Mouse (Mus musculus): ENCODE results near the gene Tmem136. TPM values are rescaled to one million over a fixed set of nuclear protein-coding genes. Genes with fewer than 3 reads are reported as not detected.

Gene Tmem136
- total RNA-seq, 2 experiments from 2014 or later = 6.5 to 8.6 TPM

DNA sequence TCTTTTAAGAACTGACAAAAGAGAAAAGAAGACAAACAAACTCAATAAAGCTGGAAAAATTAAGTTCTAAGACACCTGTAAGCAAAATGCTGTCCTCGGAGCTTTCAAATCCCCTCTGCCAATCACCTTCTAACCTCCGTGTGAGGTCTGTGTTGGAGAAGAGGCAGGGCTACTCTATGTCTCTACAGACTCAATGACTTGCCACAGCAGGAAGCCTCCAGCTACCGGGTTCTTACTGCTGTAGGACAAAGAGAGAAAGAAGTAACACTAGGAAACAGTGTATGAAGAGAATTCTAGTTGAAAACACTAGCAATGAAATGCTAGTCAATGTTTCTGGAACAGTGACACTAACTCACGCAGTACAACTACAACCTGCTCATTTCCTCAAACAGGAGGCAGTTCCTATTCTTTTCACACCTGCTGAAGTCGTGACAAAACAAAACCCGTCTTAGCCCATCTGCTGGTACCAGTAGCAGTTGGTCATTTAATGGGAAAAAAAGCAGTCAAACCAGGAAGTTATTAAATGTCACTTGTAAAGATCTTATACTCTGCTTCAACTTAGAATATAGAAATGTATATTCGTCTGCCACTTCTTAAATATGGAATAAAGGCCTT lies 32.8 kb downstream of the Tmem136 start:
- DNase-seq (ENCODE audit: low spot score in 2 of 2) = no peak

DNA sequence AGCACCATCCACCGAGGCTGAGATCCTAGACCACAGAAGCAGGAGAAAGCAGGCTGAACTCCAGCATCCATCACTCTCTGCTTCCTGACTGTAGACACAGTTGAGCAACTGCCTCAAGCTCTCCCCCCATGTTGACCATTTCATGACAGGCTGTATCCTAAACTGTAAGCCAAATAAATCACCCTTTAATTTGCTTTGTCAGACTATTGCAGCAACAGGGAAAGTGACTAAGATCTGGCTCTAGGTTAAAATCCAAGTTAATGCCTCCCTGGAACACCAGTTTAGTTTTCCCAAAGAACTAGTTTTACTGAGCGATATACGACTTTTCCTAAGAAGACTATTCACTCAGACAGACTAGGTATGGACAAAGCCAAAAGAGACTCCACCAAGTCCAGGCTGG lies 37.7 kb downstream of the Tmem136 start:
- DNase-seq (ENCODE audit: low spot score in 2 of 2) = no peak

DNA sequence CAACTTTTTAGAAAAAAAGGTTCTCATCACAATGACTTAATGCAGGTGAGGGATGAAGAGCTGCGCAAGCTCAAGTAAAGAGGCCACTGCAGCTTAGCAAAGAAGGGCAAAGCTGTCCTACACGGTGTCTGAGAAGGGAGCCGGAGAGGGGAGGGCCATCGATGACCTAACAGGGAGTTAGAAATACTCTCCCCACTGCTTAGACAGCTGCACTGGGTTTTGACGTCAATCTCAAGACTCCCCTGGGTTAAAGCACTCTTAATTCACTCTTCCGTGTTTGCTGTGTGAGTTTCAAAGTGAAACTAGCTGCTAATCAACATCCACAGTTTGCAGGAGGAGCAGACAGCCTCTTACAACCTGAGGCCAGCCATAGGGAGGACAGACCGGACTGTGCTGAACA lies 40.2 kb downstream of the Tmem136 start:
- DNase-seq (ENCODE audit: low spot score in 2 of 2) = no peak

DNA sequence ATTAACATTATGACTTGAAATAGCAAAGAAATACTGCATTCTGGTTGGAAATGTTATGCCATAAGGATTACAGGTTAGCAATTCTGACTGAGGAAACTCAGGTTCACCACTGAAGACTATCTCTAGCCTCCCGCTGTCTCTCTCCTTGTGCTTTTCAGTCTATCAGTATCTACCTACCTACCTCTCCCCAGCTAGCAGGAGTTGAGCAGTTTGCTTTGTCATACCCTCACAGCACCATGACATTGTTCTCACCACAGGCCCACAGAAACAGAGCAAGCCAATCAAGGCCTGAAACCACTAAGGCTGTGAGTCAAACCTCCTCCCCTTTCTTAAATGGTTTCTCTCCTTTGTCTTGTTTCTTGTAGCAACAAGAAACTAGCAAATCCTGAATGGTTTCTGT lies 41.8 kb downstream of the Tmem136 start:
- no peak for DNase-seq (ENCODE audit: low spot score in 2 of 2)

DNA sequence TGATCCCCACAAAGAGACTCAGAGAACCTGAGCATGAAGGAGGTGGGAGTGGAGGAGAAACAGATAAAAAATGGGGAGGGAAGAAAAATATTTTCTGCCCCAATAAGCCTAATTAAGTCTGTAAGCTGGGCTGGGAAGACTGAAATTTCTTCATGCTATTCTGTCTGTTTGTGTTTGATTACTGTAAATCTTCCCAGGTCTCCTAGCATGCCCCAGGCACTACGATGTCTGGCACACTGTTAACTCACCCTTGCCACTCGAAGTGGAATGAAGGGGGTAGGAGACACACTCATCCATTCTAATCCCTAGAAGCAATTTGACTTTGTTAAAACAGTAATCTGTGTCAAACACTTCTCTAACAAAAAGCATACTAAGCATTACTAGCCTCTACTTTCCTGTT lies 44.6 kb downstream of the Tmem136 start:
- no peak for DNase-seq (ENCODE audit: low spot score in 2 of 2)

DNA sequence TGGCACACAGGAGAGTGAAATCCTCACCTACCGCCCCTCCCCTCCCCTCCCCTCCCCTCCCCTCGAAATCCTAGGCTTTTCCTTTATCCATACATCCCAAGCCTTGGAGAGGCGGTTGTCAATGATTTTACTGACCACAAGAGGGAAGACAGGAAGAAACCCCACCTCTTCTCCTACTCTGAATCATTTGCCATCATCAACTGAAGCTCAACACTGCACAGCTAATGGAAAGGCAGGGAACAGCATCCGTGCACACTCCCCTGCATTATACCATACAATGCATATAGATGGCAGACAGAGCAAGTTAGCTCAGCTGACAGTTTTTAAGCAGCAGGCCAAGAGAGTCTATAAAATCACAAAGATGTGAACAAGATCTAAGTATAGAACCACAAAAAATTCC lies 45.2 kb downstream of the Tmem136 start:
- DNase-seq (ENCODE audit: low spot score in 2 of 2) = no peak

DNA sequence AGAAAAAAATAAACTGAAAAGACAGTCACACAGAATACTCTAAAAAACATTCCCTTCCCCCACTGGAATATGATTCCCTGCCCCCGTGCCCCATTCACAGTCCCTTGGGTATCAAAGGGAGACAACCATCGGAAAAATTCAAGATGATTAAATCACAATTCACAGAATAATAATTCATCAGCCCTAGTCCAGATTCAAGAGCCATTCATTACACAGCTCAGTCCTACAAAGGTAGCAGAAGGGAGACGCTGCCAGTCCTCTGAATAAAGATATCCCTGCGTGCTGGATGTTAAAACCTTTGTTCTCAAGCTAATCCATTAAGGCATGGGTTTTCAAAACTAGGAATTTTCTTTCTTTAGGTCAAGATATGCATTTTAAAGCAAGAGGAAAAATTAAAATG lies 45.8 kb downstream of the Tmem136 start:
- DNase-seq (ENCODE audit: low spot score in 2 of 2) = no peak

DNA sequence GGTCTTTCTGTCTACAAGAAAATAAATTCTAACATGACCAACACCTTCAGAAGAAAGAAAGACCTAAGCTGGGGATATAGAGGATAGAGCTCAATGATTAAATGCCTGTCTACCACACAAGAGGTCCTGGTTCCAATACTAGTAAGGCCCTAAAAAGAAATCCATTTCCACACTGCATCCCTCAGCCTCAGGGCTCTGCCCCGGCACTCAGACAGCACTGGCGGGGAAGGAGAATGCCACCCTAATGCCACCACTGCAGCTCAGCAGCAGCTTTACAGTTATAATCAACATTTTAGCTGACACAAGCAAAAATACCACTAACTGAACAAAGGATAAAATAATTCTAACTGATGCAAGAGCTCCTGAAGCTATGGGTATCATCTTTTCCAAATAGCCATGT lies 46.2 kb downstream of the Tmem136 start:
- no peak for DNase-seq (ENCODE audit: low spot score in 2 of 2)

DNA sequence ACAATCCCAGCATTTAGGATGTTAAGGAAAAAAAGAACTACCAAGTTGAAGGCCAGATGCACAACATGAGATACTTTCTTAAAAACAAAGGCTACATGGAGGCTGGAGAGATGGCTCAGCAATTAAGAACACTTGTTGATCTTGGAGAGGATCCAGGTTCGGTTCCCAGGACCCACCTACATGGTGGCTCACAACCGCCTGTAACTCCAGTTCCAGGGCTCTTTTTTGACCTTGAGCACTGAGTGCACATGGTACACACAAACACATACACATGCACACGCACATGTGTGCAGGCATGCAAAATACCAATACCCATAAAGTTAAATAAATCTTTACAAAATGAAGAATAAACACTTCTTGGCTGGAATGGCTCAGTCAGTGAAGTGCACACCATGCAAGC lies 48.5 kb downstream of the Tmem136 start:
- no peak for DNase-seq (ENCODE audit: low spot score in 2 of 2)

DNA sequence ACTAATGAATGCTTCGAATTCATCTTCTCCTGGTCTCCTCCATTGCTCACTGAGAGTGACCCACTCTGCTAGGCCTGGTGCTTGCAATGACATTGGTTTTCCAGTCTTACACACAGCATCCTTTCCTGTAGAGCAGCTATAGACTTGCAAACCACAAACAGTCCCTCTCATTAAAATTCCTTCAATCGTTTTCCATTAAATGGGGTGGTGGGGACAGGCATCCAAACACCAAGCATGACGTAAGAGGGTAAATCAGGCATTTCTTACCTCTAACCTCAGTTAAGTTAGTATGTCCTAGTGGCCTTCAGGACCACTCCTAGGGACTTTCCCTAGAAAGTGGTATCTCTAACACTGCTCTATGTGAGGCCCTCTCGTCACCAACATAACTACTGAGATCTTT lies 51.1 kb downstream of the Tmem136 start:
- DNase-seq (ENCODE audit: low spot score in 2 of 2) = no peak

DNA sequence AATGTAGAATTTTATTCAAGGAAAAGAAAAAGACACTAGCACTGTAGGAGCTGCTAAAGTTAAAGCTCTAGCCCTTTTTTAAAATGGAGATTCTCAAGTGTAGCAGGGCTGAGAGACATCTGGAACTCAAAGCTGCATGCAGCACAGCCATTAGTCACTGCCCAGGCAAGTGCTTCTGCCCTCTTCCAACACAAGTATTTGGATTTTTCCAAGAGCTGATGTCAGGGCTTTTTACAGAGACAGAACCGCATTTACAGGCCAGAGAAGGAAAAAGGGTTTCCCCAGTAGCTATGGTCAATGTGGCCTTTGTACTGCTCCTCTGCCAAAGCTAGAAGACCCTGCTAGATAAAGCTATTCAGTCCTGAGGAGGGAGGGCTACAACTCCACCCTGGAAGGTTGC lies 54.8 kb downstream of the Tmem136 start:
- no peak for DNase-seq (ENCODE audit: low spot score in 2 of 2)

Other genes starting within 250 kb of the Tmem136 start
- gene Grik4, start 172.1 kb downstream of the Tmem136 start, total RNA-seq (2021) = 1 to 10 TPM; 2.2 to 2.4 TPM
- gene Arhgef12, start 9.3 kb downstream of the Tmem136 start, total RNA-seq (2021) = 100 to 1,000 TPM in 1 of 2 experiments, 10 to 100 TPM in 1; 98.7 to 111 TPM
- gene Pou2f3, start 93.8 kb upstream of the Tmem136 start, total RNA-seq (2021) = under 1 TPM in 1 of 2 experiments, not detected in 1; 0.14 TPM
- 10 to 100 TPM; 31.6 to 32.2 TPM for gene Oaf, start 123.3 kb upstream of the Tmem136 start, total RNA-seq (2021)
- gene Trim29, start 194.3 kb upstream of the Tmem136 start, total RNA-seq (2021) = under 1 TPM in 1 of 2 experiments, not detected in 1; 0.25 TPM